Mouse (Mus musculus): ENCODE results near the gene Stoml3. TPM values are rescaled to one million over a fixed set of nuclear protein-coding genes. Genes with fewer than 3 reads are reported as not detected.

Stoml3 gene
- polyA plus RNA-seq, 1 experiment from 2014 or later, result not detected

DNA sequence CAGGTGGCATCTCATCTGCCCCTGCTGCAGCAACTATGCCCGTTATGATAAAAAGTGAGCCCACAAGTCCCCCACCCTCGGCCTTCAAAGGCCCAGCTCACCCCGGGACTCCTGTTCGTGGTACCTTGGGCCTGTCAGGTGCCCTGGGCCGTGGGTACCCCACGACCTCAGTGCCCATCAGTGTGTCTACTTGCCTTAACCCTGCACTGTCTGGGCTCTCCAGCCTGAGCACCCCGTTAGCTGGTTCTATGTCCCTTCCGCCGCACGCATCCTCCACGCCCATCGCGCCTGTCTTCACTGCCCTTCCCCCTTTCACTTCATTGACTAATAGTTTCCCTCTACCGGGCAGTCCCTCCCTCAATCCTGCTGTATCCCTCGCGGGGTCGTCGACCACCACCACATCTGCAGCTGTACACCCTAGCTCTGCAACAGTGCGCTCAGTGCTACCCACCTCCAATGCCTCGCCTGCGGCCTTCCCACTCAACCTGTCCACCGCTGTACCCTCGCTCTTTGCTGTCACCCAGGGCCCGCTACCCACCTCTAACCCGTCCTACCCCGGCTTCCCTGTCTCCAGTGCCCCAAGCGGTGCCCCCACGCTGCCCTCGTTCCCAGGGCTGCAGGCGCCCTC lies 9.9 kb upstream of the Stoml3 start:
- Histone ChIP-seq H3K4me2 (no peak overlapping the region), H3K9me3 (replicated peaks) (no peaks in the 10 kb centered on the region), H3K27ac (no peak overlapping the region), H3K4me3 (replicated peaks) (no peak overlapping the region), H3K9ac (no peak overlapping the region), H3K4me1 (replicated peaks) (no peaks in the 10 kb centered on the region), H3K27me3 (no peaks in the 10 kb centered on the region), H3K36me3 (peaks cover 73% of the 10 kb centered on the region)
- ATAC-seq (ENCODE audit: low read depth) (0 out of 2 replicates have a peak, but pooled peaks have one; percentile 20), DNase-seq (no peak)
- WGBS (ENCODE audit: insufficient replicate concordance), result 87% methylated on average over 30 of the region's 30 CpGs

GRCm38 (mm10) chr3:53483414-53484059 lies 4.9 kb upstream of the Stoml3 start:
- H3K27me3 ChIP-seq, result no peaks in the 10 kb centered on the region
- H3K9me3 ChIP-seq (replicated peaks), result no peaks in the 10 kb centered on the region
- no peak overlapping the region for H3K9ac ChIP-seq
- WGBS (ENCODE audit: insufficient replicate concordance), result 65% methylated on average over 8 of the region's 8 CpGs
- no peak overlapping the region for H3K4me2 ChIP-seq
- no peak overlapping the region for H3K4me3 ChIP-seq (replicated peaks)
- H3K36me3 ChIP-seq, result peaks cover 28% of the 10 kb centered on the region
- no peak overlapping the region for H3K27ac ChIP-seq
- ATAC-seq (ENCODE audit: low read depth), result no peak
- no peak for DNase-seq
- peaks cover 15% of the 10 kb centered on the region for H3K4me1 ChIP-seq (replicated peaks)

- no peaks in the 10 kb centered on the region for H3K9me3 ChIP-seq (replicated peaks)
- H3K9ac ChIP-seq, result no peak overlapping the region
- H3K27me3 ChIP-seq, result no peaks in the 10 kb centered on the region
- H3K4me2 ChIP-seq, result no peak overlapping the region
- ATAC-seq (ENCODE audit: low read depth) (no peak), DNase-seq (no peak)
- WGBS (ENCODE audit: insufficient replicate concordance), result 60% methylated on average over 10 of the region's 10 CpGs
- no peak overlapping the region; the same call in 1 of the 2 replicates for H3K27ac ChIP-seq
- H3K4me3 ChIP-seq (replicated peaks), result no peak overlapping the region
- peaks cover 15% of the 10 kb centered on the region for H3K4me1 ChIP-seq (replicated peaks)
- H3K36me3 ChIP-seq, result peaks cover 8% of the 10 kb centered on the region
Measured at GRCm38 (mm10) chr3:53486561-53486960, 1.9 kb upstream of the Stoml3 start.

DNA sequence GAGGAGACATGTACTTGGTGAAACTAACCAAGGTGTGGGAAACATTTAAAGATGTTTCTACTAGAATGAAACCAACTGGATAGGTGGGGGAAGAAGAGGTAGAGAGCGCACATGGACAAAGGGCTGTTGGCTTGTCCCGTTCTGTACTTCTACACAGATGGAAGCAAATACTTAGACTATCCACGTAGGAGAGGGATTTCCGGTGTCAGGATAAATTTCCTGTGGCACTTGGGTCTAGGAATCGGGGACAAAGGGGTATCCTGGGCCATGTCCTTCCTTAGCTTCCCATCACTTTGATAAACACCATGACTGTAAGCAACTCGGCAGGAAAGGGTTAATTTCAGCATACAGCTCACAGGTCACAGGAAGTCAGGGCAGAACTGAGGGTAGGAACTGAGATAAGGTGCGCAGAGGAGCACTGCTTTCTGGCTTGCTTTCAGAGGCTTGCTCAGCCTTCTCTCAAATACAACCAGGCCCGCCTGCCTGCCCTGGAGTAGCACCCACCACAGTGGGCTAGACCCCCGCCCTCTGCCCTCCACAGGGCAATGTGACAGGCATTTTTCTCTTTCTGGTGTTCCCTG lies 1.4 kb upstream of the Stoml3 start:
- 29% methylated on average over 9 of the region's 9 CpGs for WGBS (ENCODE audit: insufficient replicate concordance)

DNA sequence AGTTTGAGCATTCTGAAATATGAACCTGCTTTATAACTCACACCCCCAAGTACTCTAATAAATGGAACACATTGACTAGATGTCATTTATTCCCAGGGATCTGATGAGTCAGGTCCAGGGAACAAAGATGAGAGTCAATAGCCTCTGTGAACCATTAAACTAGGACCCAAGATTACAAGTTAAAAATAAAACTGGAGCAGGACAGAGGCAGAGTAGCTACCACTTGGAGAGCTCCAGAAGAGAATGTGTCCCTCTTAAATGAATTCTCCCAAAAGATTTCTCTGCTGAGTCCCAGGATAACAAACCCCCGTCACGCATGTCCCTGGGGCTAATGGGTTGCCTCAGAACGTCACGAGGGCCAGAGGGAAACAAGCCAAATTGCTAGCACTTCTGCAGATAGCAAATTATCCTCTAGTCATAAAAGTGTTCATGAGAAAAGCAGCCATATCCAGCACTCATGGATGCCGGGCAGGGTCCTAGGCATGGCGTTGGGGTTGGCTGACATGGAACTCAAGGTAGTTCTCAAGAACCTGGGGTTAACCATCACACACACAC lies 10.0 kb downstream of the Stoml3 start:
- H3K9ac ChIP-seq, result no peak overlapping the region
- H3K4me1 ChIP-seq (replicated peaks), result no peaks in the 10 kb centered on the region
- ATAC-seq (ENCODE audit: low read depth), result no peak
- H3K4me3 ChIP-seq (replicated peaks), result no peak overlapping the region
- DNase-seq, result no peak
- H3K9me3 ChIP-seq (replicated peaks), result no peaks in the 10 kb centered on the region
- H3K36me3 ChIP-seq, result no peaks in the 10 kb centered on the region
- H3K27me3 ChIP-seq, result no peaks in the 10 kb centered on the region
- no peak overlapping the region for H3K27ac ChIP-seq
- 71% methylated on average over 6 of the region's 6 CpGs for WGBS (ENCODE audit: insufficient replicate concordance)
- no peak overlapping the region for H3K4me2 ChIP-seq

More for the DNA sequence above, 1.4 kb upstream of the Stoml3 start:
- Histone ChIP-seq H3K4me2 (no peak overlapping the region), H3K27ac (no peak overlapping the region; the same call in 1 of the 2 replicates), H3K9me3 (replicated peaks) (no peaks in the 10 kb centered on the region), H3K9ac (no peak overlapping the region), H3K4me1 (replicated peaks) (peaks cover 15% of the 10 kb centered on the region), H3K27me3 (no peaks in the 10 kb centered on the region), H3K36me3 (peaks cover 3% of the 10 kb centered on the region), H3K4me3 (replicated peaks) (no peak overlapping the region)
- DNase-seq, result no peak
- peak; percentile 51; the same call in 1 of the 2 replicates for ATAC-seq (ENCODE audit: low read depth)

- DNase-seq (no peak), ATAC-seq (ENCODE audit: low read depth) (no peak)
- Histone ChIP-seq H3K9ac (no peak overlapping the region), H3K9me3 (replicated peaks) (no peaks in the 10 kb centered on the region), H3K27ac (no peak overlapping the region), H3K4me3 (replicated peaks) (no peak overlapping the region), H3K4me1 (replicated peaks) (no peaks in the 10 kb centered on the region), H3K27me3 (no peaks in the 10 kb centered on the region), H3K4me2 (no peak overlapping the region), H3K36me3 (no peaks in the 10 kb centered on the region)
- 56% methylated on average over 6 of the region's 6 CpGs for WGBS (ENCODE audit: insufficient replicate concordance)
Measured at GRCm38 (mm10) chr3:53502428-53502827, 14.0 kb downstream of the Stoml3 start.

DNA sequence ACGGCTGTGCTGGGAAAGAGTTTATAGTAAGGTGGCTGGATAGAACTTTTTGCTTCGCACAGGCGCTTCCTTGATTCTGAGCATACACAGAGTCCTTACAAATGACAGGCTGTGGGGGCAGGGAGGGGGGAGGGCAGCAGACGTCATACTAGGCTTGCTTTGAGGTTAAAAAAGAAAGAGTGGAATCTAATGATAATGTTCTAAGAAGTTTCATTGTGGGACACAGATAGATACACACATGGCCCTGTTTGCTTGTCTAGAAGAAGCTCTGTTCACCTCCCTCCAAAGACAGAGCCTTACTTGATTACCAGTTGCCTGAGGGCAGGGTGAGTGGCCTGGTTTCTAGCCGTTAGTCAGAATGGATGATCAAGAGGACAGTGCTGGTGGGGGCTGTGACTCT lies 24.6 kb downstream of the Stoml3 start:
- no peaks in the 10 kb centered on the region for H3K27me3 ChIP-seq
- ATAC-seq (ENCODE audit: low read depth) (peak; percentile 64), DNase-seq (no peak)
- peaks cover 5% of the 10 kb centered on the region for H3K4me1 ChIP-seq (replicated peaks)
- no peak overlapping the region for H3K27ac ChIP-seq
- no peak overlapping the region for H3K4me3 ChIP-seq (replicated peaks)
- H3K9ac ChIP-seq, result no peak overlapping the region
- no peaks in the 10 kb centered on the region for H3K36me3 ChIP-seq
- no peaks in the 10 kb centered on the region for H3K9me3 ChIP-seq (replicated peaks)
- no peak overlapping the region for H3K4me2 ChIP-seq
- WGBS (ENCODE audit: insufficient replicate concordance), result 35% methylated on average over 5 of the region's 5 CpGs

DNA sequence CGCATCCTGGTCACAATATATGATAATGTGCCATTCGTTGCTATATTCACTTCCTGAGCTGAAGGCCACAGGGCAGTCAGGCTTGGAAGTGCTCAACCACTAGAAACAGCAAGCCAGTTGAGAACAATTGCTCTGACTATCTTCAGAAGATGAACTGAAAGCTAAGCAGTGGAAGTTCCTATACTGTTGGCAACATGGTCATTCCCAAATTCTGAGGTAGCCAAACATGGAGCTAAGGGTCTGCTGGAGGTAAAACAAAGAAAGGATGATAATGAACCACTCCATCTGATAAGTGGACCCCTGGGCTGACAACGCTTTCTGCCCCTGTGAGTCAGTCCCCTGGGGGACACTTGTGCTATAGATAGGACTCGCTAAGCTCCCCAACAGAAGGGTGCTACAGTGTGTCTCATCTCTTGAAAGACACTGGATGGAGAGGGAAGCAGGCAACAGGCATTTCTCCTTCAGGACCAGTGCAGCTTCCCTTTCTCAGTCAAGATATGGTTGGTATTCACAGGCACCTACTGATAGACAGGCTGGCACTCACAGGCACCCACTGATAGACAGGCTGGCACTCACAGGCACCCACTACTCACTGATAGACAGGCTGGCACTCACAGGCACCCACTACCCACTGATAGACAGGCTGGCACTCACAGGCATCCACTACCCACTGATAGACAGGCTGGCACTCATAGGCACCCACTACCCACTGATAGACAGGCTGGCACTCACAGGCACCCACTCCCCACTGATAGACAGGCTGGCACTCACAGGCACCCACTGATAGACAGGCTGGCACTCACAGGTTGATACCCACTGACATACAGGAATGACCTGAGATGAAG lies 26.0 kb downstream of the Stoml3 start:
- WGBS (ENCODE audit: insufficient replicate concordance), result 45% methylated on average over 4 of the region's 4 CpGs

DNA sequence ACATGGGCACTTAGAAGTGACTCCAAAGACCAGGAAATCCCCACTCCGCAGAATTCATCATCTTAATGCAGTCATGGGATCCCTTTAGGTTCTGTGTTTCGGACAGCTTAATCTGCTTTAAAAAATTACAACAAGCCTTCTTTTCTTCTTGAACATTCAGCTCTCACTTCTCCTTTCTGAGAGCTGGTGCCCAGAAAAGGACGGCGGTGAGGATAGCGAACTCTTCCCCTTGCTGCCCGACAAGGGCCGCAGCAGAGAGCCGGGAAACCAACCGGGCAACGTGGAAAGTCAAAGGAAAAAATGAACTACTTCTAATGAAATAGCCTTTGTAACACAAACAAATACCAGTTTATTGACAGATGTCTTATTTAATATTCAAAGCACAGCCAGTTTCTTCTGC lies 34.3 kb downstream of the Stoml3 start:
- Histone ChIP-seq H3K4me2 (no peak overlapping the region), H3K9me3 (replicated peaks) (no peaks in the 10 kb centered on the region), H3K4me1 (replicated peaks) (no peaks in the 10 kb centered on the region), H3K27ac (no peak overlapping the region), H3K4me3 (replicated peaks) (no peak overlapping the region), H3K36me3 (no peaks in the 10 kb centered on the region), H3K27me3 (no peaks in the 10 kb centered on the region), H3K9ac (no peak overlapping the region)
- 76% methylated on average over 10 of the region's 10 CpGs for WGBS (ENCODE audit: insufficient replicate concordance)
- ATAC-seq (ENCODE audit: low read depth) (no peak), DNase-seq (no peak)

More for the DNA sequence above, 26.0 kb downstream of the Stoml3 start:
- no peaks in the 10 kb centered on the region for H3K27me3 ChIP-seq
- no peak for DNase-seq
- H3K27ac ChIP-seq, result no peak overlapping the region
- H3K9ac ChIP-seq, result no peak overlapping the region
- peaks cover 5% of the 10 kb centered on the region for H3K4me1 ChIP-seq (replicated peaks)
- no peak overlapping the region for H3K4me2 ChIP-seq
- H3K4me3 ChIP-seq (replicated peaks), result no peak overlapping the region
- no peak for ATAC-seq (ENCODE audit: low read depth)
- H3K9me3 ChIP-seq (replicated peaks), result no peaks in the 10 kb centered on the region
- H3K36me3 ChIP-seq, result no peaks in the 10 kb centered on the region

- H3K4me2 ChIP-seq, result peak overlapping the region; percentile 46
- no peaks in the 10 kb centered on the region for H3K9me3 ChIP-seq (replicated peaks)
- no peak overlapping the region for H3K9ac ChIP-seq
- H3K4me3 ChIP-seq (replicated peaks), result peak overlapping the region; percentile 18; the same call in 1 of the 2 replicates
- 12% methylated on average over 21 of the region's 21 CpGs for WGBS (ENCODE audit: insufficient replicate concordance)
- no peaks in the 10 kb centered on the region for H3K36me3 ChIP-seq
- ATAC-seq (ENCODE audit: low read depth) (no peak), DNase-seq (peak; percentile 18)
- H3K4me1 ChIP-seq (replicated peaks), result no peaks in the 10 kb centered on the region
- H3K27ac ChIP-seq, result no peak overlapping the region
- no peaks in the 10 kb centered on the region for H3K27me3 ChIP-seq
Measured at GRCm38 (mm10) chr3:53525737-53526136, 37.3 kb downstream of the Stoml3 start.

DNA sequence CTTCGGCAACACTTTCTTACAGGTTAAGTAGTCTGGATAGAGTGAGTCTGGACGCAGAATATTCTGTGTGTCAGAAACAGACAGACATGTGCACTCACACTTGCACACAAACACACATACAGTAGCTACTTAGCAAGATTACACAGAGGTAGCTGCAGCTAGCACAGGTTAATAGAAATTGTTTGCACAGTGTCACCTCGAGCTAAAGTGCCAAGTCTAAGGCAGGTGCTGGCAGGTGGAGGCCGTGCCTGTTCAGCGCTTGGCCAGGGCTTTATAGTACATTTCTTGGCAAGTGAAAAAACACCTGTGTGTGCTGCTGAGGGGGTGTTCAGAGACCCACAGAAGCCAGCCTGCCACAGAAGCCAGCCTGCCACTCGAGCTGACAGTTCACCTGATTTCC lies 41.9 kb downstream of the Stoml3 start:
- Histone ChIP-seq H3K36me3 (no peaks in the 10 kb centered on the region), H3K27me3 (no peaks in the 10 kb centered on the region), H3K4me1 (replicated peaks) (no peaks in the 10 kb centered on the region), H3K9me3 (replicated peaks) (no peaks in the 10 kb centered on the region), H3K4me3 (replicated peaks) (no peak overlapping the region), H3K27ac (no peak overlapping the region), H3K4me2 (no peak overlapping the region), H3K9ac (no peak overlapping the region)
- ATAC-seq (ENCODE audit: low read depth) (no peak), DNase-seq (no peak)
- WGBS (ENCODE audit: insufficient replicate concordance), result 71% methylated on average over 6 of the region's 6 CpGs
